Mouse (Mus musculus): ENCODE results near the gene Pigyl.
A peak's percentile ranks its signal among the peaks of the same experiment; 100 is the strongest.
"Not testable (repeated sequence)": the region's sequence is repeated elsewhere in the genome, so short reads cannot be mapped to it uniquely, and the experiment has no call there.

Gene Pigyl

GRCm38 (mm10) chr9:22138480-22138879 lies 18.2 kb upstream of the Pigyl start:
- no peak for DNase-seq (ENCODE audit: low read depth, low spot score)

DNA sequence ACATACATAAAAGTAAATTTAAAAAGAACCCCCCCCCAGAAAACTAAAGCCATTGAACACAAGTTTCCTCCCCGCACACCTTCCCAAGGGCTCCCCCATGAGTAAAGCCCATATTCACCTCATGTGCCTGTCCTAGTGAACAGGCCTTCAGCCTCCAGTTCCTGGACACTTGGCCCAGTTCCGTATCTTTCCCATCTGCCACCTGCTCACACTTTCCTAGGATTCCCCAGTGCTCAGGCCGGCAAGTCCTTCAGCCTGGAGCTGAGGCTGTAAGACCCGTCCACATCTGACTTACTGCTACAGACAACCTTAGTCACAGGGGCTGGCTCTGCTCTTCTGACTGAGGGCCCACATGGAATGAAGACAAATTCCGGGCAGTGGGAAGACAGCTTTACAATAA lies 16.9 kb upstream of the Pigyl start:
- DNase-seq (ENCODE audit: low read depth, low spot score) = no peak

GRCm38 (mm10) chr9:22143108-22144037 lies 13.3 kb upstream of the Pigyl start:
- peak; percentile 80 for DNase-seq (ENCODE audit: low read depth, low spot score)

DNA sequence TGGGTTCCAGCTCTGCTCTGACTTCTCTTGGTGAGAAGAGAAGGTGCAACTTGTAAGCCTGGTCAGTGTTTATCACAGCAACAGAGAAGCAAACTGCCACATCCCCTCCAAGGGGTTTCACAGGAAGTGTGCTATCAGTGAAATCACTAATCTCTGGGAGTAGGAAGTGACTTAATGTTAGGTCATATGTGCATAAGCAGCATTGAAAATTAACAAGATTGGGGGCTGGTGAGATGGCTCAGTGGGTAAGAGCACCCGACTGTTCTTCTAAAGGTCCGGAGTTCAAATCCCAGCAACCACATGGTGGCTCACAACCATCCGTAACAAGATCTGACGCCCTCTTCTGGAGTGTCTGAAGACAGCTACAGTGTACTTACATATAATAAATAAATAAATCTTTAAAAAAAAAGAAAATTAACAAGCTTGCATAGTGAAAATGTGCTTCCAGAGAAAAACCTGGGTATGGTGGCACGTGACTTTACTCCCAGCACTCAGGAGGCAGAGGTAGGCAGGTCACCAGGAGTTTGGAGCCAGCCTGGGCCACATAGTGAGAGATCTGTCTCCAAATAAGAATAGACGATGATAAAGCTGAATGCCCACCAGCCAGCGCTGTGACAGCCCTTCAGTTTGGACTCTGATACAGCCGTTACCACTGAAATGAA lies 12.2 kb upstream of the Pigyl start:
- no peak for DNase-seq (ENCODE audit: low read depth, low spot score)

GRCm38 (mm10) chr9:22149426-22150248 lies 7.0 kb upstream of the Pigyl start:
- no peak for DNase-seq (ENCODE audit: low read depth, low spot score)

GRCm38 (mm10) chr9:22150249-22150693 lies 6.4 kb upstream of the Pigyl start:
- DNase-seq (ENCODE audit: low read depth, low spot score) = not testable (repeated sequence)

GRCm38 (mm10) chr9:22150946-22151345 lies 5.7 kb upstream of the Pigyl start:
- DNase-seq (ENCODE audit: low read depth, low spot score) = no peak

GRCm38 (mm10) chr9:22153810-22154209 lies 2.8 kb upstream of the Pigyl start:
- no peak for DNase-seq (ENCODE audit: low read depth, low spot score)

GRCm38 (mm10) chr9:22155614-22156013 lies 1.0 kb upstream of the Pigyl start:
- DNase-seq (ENCODE audit: low read depth, low spot score) = peak; percentile 63

DNA sequence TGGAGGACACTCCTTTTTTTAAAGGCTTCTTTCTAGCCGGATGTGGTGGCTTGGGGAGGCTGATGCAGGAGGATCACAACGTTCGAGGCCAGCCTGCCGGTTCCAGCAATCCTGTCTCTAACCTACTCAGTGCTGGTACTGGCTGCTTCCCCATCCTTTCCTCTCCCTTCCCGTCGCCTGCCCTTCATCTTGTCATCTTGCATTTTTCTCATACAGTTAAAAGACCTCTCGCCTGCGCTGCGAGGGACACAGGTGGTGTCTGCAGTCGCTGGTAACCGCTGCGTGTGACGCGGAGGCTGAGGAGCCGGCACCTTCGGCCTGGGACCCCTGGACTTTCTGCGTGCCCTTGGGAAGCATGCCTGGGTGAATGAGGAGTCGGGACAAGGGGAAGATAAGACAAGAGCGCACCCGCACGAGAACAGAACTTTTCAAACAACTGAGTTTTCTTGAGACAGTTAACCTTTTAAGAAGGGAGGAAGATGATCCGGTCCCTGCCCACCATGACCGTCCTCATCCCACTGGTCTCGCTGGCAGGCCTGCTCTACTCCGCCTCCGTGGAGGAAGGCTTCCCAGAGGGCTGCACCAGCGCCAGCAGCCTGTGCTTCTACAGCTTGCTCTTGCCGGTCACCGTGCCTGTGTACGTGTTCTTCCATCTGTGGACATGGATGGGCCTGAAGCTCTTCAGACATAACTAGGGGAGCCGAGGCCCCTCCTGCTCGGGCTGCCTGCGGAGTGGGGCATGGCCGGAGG lies 1.0 kb downstream of the Pigyl start:
- no peak for DNase-seq (ENCODE audit: low read depth, low spot score)

- DNase-seq (ENCODE audit: low read depth, low spot score) = no peak
Observed at GRCm38 (mm10) chr9:22161299-22161698, 4.7 kb downstream of the Pigyl start.

GRCm38 (mm10) chr9:22162305-22162704 lies 5.7 kb downstream of the Pigyl start:
- no peak for DNase-seq (ENCODE audit: low read depth, low spot score)

DNA sequence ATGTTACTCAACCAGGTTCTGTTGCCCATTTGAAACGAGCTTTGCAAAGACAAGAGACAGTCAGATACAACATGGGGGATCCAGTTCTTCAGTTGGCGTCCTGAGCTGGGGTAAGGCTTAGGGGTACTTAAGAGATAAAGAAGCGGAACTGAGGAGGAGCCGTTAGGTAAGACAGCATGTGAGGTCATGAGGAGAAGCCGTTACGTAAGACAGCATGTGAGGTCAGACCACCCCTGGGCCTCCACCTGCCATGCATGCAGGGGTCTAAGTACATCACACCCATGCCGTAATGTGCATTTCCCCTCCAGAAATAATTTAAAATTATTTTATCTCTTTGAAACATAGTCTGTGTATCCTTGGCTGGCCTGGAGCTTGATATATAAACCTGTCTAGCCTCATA lies 6.3 kb downstream of the Pigyl start:
- DNase-seq (ENCODE audit: low read depth, low spot score) = no peak

DNA sequence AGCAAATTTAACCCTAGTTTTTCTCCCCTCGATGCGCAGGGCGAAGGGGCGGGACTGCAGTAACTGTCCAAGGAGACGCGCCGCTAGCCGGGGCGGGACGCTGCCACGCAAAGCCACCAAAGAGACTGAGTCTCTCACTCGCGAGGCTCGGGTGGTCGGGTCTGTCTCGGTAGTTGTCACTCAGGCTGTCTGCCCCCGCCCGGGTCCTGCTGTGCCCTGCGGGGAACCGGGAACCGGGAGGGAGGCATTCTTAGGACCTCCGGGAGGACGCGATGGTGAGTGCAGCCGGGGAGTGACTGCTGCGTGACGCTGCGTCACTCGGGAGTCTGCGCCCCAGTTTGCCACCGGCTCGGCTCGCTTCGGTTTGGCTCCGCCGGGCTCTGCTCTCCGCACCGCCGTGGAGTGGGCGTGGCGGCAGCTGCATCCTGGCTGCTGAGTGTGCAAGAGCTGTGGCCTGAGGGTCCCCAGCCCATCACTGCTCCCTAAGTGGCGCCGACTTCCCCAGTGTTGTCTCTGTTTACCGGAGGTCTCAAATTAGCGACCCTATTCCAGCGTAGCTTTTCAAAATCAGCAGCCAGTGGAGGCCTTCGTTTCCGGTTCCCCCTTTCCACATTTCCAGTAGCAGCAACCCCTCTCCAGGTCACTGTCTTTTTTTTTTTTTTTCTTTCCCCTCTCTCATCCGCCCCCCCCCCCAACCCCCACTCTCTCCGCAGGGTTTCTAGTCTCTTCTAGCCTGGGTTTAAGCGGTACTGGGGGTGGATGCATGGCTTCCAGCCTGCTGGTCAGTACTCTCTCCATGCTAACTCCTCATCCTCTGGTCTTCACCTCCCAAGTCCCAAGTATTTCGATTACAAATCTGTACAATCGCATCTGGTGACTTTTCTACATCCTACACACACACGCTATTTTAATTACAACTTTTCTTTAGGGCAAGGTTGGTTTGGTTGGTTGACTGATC lies 8.3 kb downstream of the Pigyl start:
- DNase-seq (ENCODE audit: low read depth, low spot score) = no peak

GRCm38 (mm10) chr9:22165964-22166363 lies 9.3 kb downstream of the Pigyl start:
- DNase-seq (ENCODE audit: low read depth, low spot score) = no peak

GRCm38 (mm10) chr9:22166686-22167085 lies 10.0 kb downstream of the Pigyl start:
- DNase-seq (ENCODE audit: low read depth, low spot score) = no peak

DNA sequence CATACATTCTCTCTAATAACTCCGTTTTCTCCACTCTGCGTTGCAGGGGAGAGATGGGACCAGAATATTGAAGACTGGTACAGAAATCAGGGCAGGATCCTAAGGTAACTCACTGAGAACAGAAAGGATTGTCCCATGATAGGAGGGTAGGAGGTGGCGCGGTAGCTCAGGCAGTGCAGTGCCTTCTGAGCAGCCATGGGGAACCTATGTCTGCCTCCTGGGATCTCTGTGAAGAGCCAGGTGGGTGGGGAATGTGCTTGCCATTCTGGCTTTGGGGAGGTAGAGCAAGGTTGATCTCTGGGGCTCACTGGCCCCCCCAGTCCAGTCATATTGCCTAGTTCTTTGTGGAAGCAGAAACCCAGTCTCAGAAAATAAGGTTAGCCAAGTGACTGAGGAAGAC lies 11.1 kb downstream of the Pigyl start:
- DNase-seq (ENCODE audit: low read depth, low spot score) = no peak

DNA sequence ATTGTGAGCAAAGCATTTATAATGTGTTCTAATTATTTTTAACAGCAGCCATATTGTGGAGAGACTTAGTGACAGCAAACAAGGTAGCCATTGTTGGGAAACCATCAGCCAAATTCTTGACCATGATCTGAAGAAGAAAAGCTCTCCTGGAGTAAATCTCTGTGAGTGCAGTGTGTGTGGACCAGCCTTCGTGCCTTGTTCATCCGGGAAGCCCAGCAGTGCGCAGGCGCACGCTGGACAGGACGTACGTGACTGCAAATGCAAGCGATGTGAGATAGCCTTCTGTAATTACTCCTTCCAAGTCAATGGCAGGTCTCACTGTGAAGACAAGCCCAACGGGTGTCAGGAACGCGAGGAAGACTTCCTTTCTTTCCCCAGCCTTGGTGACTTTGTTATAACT lies 12.7 kb downstream of the Pigyl start:
- no peak for DNase-seq (ENCODE audit: low read depth, low spot score)

DNA sequence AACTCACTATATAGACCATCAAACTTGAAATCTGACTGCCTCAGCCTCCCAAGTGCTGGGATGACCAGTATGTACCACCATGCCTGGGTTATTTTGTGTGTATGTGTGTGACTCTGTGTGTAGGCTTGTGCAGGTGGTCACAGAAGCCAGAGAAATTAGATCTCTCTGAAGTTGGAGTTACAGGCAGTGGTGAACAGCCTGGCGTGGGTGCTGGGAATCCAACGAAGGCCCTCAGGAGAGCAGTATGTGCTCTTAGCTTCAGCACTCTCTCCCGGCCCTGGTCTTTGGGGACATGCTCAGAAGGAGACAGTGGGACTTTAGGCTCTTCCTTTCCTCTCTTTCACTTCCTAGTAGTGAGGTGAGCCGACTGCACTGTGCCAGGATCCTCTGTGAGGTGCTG lies 15.7 kb downstream of the Pigyl start:
- no peak for DNase-seq (ENCODE audit: low read depth, low spot score)

DNA sequence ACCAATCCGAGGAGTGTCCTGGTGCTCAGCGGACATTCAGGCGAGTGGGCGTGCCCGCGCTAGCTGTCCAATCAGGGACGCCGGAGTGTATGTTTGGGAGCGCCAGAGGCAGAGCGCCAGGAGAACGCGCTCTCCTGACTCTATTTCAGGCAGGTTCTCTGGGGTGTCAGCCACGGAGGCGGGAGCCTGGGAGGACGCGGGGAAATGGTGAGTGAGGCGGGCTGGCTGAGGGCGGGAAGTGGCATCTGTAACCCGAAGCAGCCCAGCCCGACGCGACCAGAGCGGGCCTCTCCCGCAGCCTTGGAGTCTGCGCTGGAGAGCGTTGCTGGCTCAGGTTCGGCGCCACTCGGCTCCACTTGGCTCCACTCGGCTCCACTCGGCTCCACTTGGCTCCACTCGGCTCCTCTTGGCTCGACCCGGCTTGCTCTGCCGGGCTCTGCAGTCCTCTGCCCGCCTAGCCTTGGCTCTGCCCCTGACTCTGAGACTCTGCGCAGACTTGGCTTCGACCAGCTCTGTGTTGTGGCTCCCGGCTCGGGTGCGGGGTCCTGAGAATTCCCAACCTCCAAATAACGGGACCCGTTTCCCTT lies 31.5 kb downstream of the Pigyl start, which contains the start of gene Zfp872:
Zfp872 (plus strand) TSS at position 66 of the 587 bp plus-strand sequence.
- peak; percentile 42 for DNase-seq (ENCODE audit: low read depth, low spot score)
